Mouse (Mus musculus): ENCODE results near the gene Nelfa. TPM values are rescaled to one million over a fixed set of nuclear protein-coding genes. Genes with fewer than 3 reads are reported as not detected.

The Nelfa gene
- 37.8 and 42.8 TPM in 2 replicates for polyA plus RNA-seq (2015; fragmentation: Nextera tagmentation; extraction: Ambion mirVana)

DNA sequence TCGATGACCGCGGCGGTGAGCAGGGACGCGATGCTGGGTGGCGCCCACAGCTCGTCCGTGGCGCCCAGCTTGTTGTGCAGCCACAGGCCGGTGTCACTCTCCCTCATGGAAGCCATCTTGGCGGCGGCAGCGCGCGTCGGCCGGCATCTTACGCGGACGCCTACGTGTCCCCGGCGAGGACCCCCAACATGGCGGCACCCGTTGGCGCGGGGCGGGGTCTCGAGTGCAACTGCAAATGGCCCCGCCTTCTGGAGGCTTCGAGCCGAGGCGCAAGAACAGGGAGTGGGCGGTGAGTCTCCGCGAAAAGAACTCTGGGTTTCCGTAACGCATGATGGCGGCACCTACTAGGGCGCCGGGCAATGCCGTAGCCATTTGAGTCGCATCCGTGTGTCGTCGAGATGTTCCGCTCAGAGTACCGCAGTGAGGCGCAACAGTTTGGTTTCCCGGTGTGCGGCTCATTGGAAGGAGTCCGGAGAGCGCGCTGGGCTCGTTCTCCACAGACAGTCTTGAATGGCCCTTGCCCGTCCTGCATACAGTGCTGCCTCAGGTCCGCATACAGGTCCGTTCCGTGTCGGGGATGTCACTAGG lies at the start of gene Nelfa:
TSS of gene Nelfa (minus strand) at position 294 of the 588 bp plus-strand sequence.
- H3K9me3 ChIP-seq (ENCODE audit: control insufficient read depth, low read length), result 0 out of 2 replicates have a peak, but pooled peaks cover 3% of the 10 kb centered on the region
- H3K36me3 ChIP-seq (ENCODE audit: control insufficient read depth, insufficient read depth, low read length), result no peaks in the 10 kb centered on the region; the same call in none of the 2 replicates
- H3K4me1 ChIP-seq (ENCODE audit: control insufficient read depth, insufficient read depth, low read depth, low read length), result peaks cover 24% of the 10 kb centered on the region
- peak within 1 kb of the TSS; percentile 97 for H3K4me3 ChIP-seq (ENCODE audit: low read length)
- H3K4me2 ChIP-seq (ENCODE audit: low read length), result peak within 1 kb of the TSS; percentile 73
- H3K9ac ChIP-seq (ENCODE audit: low read depth, low read length), result peak within 1 kb of the TSS; percentile 92
- H3K27ac ChIP-seq (ENCODE audit: low read depth, low read length), result peak within 1 kb of the TSS; percentile 91
- WGBS, result under 1% methylated on average over 57 of the region's 61 CpGs
- no peaks in the 10 kb centered on the region for H3K27me3 ChIP-seq (replicated peaks; ENCODE audit: control insufficient read depth, insufficient read depth, low read length)
- peak; percentile 99 for ATAC-seq

DNA sequence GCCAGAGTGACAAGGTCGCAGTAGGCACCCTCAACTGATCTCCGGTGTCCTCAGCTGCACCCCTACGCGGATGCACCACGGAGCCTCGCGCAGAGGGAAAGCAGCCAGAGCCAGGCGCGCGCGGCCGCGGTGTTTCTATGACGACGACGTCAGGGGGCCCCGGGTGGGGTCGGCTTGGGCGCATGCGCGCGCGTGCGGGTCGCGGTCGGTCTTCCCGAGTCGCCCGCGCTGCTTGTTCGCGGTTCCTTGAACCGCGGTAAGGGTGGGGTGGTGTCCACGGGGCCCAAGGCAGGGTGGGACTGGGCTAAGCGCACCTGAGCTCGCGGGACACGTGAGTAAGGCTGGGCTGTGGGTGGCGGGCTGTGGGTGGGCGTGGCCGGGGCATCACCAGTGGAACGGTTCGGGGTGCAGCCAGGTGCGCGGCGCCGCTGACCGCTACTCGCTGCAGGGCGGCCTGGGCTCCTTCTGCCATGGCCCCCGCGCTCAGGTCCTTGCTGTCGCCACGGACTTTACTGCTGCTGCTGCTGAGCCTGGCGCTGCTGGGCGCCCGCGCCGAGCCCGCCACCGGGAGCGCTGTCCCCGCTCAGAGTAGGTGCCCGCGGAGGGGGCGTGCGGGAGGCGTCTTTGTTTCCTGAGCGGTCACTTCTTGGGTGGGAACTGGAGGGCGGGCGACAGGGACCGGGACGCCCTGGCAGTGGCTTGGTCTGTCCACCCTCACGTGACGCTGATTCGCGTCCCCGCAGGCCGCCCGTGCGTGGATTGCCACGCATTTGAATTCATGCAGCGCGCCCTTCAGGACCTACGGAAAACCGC lies 47.3 kb upstream of the Nelfa start, which contains the start of gene Gm1673:
TSS of gene Gm1673 (plus strand) at position 125 of the 813 bp plus-strand sequence.
- peak within 1 kb of the TSS; percentile 92 for H3K4me3 ChIP-seq (ENCODE audit: low read length)
- H3K4me1 ChIP-seq (ENCODE audit: control insufficient read depth, insufficient read depth, low read depth, low read length), result peaks cover 27% of the 10 kb centered on the region
- H3K9me3 ChIP-seq (ENCODE audit: control insufficient read depth, low read length), result no peaks in the 10 kb centered on the region
- WGBS, result under 1% methylated on average over 80 of the region's 88 CpGs
- peak within 1 kb of the TSS; percentile 97 for H3K9ac ChIP-seq (ENCODE audit: low read depth, low read length)
- no peaks in the 10 kb centered on the region for H3K27me3 ChIP-seq (replicated peaks; ENCODE audit: control insufficient read depth, insufficient read depth, low read length)
- peak; percentile 91 for ATAC-seq
- peak within 1 kb of the TSS; percentile 88 for H3K4me2 ChIP-seq (ENCODE audit: low read length)
- H3K36me3 ChIP-seq (ENCODE audit: control insufficient read depth, insufficient read depth, low read length), result peaks cover 2% of the 10 kb centered on the region; the same call in 1 of the 2 replicates
- H3K27ac ChIP-seq (ENCODE audit: low read depth, low read length), result peak within 1 kb of the TSS; percentile 93

DNA sequence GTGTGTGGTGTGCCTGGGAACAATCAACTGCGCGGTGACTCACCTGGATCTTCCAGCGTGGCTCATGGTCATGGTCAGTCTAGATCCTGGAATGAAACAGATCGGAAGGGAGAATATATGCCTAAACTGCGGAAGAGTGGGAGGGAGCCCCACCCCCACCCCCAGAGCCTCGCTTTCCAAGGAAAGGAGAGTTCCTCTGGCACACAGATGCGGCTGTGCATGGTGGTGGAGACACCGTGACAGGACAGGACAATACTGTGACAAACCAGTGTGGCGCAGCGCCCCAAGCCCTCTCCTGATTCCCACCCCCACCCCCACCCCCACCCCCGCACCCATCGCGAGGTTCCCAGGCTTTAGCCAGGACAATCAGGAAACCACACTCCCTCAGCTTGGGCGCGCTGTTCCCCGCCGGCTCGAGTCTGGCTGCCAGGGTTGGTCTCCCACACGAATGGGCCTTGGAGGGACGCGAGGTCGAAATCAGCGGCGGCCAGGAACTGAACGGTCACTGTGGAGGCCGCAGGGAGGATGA lies 46.6 kb upstream of the Nelfa start:
- Histone ChIP-seq H3K27ac (ENCODE audit: low read depth, low read length) (peak overlapping the region; percentile 93), H3K9me3 (ENCODE audit: control insufficient read depth, low read length) (no peaks in the 10 kb centered on the region), H3K4me3 (ENCODE audit: low read length) (peak overlapping the region; percentile 92), H3K9ac (ENCODE audit: low read depth, low read length) (peak overlapping the region; percentile 97), H3K27me3 (replicated peaks; ENCODE audit: control insufficient read depth, insufficient read depth, low read length) (no peaks in the 10 kb centered on the region), H3K4me2 (ENCODE audit: low read length) (peak overlapping the region; percentile 88), H3K4me1 (ENCODE audit: control insufficient read depth, insufficient read depth, low read depth, low read length) (peaks cover 27% of the 10 kb centered on the region), H3K36me3 (ENCODE audit: control insufficient read depth, insufficient read depth, low read length) (peaks cover 2% of the 10 kb centered on the region; the same call in 1 of the 2 replicates)
- peak; percentile 61 for ATAC-seq
- 2% methylated on average over 26 of the region's 26 CpGs for WGBS

DNA sequence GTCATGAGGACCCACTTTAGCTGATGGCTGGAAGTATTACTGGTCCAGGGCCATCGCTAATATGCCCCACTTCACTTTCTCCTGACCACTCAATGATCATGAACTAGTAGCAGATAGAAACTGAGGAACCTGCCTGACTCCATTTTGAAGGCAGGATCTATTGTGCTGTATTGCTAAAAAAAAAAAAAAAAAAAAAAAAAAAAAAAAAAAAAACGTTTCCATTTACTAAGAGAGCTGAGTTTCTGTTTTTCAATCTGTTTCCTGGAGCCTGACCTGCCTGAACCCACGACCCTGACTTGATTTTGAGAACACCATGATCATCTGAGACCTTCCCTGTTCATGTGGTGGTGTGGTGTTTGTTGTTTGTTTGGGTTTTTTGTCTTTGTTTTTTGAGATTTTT lies 40.1 kb upstream of the Nelfa start:
- Histone ChIP-seq H3K4me1 (ENCODE audit: control insufficient read depth, insufficient read depth, low read depth, low read length) (no peaks in the 10 kb centered on the region), H3K4me2 (ENCODE audit: low read length) (no peak overlapping the region), H3K27ac (ENCODE audit: low read depth, low read length) (no peak overlapping the region), H3K27me3 (replicated peaks; ENCODE audit: control insufficient read depth, insufficient read depth, low read length) (no peaks in the 10 kb centered on the region), H3K9ac (ENCODE audit: low read depth, low read length) (no peak overlapping the region), H3K9me3 (ENCODE audit: control insufficient read depth, low read length) (no peaks in the 10 kb centered on the region), H3K36me3 (ENCODE audit: control insufficient read depth, insufficient read depth, low read length) (no peaks in the 10 kb centered on the region; the same call in 1 of the 2 replicates), H3K4me3 (ENCODE audit: low read length) (no peak overlapping the region)
- 49% methylated on average over 3 of the region's 3 CpGs for WGBS
- no peak for ATAC-seq

DNA sequence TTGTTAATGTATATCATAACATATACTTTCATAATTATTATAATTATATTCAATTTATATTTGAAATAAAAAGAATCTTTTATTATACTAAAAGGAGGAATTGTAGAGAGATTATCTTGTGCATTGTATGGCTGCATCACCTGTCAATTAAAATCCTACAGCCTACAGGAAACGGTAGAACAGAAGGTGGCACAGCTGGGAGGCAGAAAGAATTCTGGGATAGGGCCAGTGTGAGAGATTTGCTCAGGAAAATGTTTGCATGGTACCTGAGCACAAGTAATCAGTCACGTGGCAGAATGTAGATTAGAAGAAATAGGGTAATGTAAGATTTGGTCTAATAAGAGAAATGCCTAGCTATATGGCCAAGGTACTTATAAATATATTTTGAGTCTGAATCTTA lies 38.5 kb upstream of the Nelfa start:
- Histone ChIP-seq H3K4me3 (ENCODE audit: low read length) (no peak overlapping the region), H3K9ac (ENCODE audit: low read depth, low read length) (no peak overlapping the region), H3K27ac (ENCODE audit: low read depth, low read length) (no peak overlapping the region), H3K9me3 (ENCODE audit: control insufficient read depth, low read length) (no peaks in the 10 kb centered on the region), H3K36me3 (ENCODE audit: control insufficient read depth, insufficient read depth, low read length) (no peaks in the 10 kb centered on the region; the same call in 1 of the 2 replicates), H3K27me3 (replicated peaks; ENCODE audit: control insufficient read depth, insufficient read depth, low read length) (no peaks in the 10 kb centered on the region), H3K4me1 (ENCODE audit: control insufficient read depth, insufficient read depth, low read depth, low read length) (no peaks in the 10 kb centered on the region), H3K4me2 (ENCODE audit: low read length) (no peak overlapping the region)
- ATAC-seq, result no peak
- WGBS, result 47% methylated on average over 2 of the region's 2 CpGs

DNA sequence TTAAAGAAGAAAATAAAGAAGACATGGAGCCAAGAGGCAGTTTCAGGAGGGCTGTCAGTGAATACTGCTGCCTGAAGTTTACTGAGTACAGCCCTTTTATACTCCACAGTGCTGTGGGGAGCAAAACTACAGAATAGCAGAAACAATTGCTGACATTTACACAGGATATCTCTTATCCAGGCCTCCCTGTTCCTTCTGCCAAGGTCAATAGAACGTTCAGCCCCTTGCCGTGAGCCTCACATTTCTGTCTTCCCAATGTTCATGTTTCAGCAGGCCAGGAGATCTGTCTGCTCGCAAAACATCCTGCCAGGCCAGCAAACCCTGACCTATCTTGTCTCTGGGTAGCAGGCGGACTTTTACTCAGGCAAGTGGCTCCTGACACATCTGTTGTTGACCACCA lies 23.2 kb upstream of the Nelfa start:
- H3K4me1 ChIP-seq (ENCODE audit: control insufficient read depth, insufficient read depth, low read depth, low read length), result no peaks in the 10 kb centered on the region
- no peaks in the 10 kb centered on the region for H3K9me3 ChIP-seq (ENCODE audit: control insufficient read depth, low read length)
- no peak overlapping the region for H3K4me3 ChIP-seq (ENCODE audit: low read length)
- ATAC-seq, result no peak
- H3K4me2 ChIP-seq (ENCODE audit: low read length), result no peak overlapping the region
- no peaks in the 10 kb centered on the region for H3K27me3 ChIP-seq (replicated peaks; ENCODE audit: control insufficient read depth, insufficient read depth, low read length)
- WGBS, result 75% methylated on average over 4 of the region's 4 CpGs
- no peak overlapping the region for H3K27ac ChIP-seq (ENCODE audit: low read depth, low read length)
- H3K9ac ChIP-seq (ENCODE audit: low read depth, low read length), result no peak overlapping the region
- no peaks in the 10 kb centered on the region for H3K36me3 ChIP-seq (ENCODE audit: control insufficient read depth, insufficient read depth, low read length)

DNA sequence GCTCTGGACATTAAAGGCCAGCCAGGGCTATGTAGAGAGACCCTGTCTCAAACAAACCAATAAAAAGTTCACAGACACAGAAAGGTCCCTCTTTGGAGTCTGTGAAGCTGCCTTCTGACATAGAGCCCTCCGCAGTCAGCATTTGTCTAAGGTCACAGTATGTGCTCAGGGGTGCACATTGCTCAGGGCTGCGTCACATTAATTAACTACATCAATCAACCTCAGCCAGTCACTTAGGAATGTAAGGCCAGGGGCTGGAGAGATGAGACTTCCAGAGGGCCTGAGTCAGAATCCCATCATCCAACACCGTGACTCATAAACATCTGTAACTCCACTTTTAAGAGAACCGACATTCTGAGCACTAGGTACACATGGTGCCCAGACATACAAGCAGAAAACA lies 19.7 kb upstream of the Nelfa start:
- ATAC-seq, result no peak
- WGBS, result 82% methylated on average over 4 of the region's 4 CpGs
- Histone ChIP-seq H3K4me1 (ENCODE audit: control insufficient read depth, insufficient read depth, low read depth, low read length) (no peaks in the 10 kb centered on the region), H3K36me3 (ENCODE audit: control insufficient read depth, insufficient read depth, low read length) (no peaks in the 10 kb centered on the region), H3K27ac (ENCODE audit: low read depth, low read length) (no peak overlapping the region), H3K4me2 (ENCODE audit: low read length) (no peak overlapping the region), H3K9me3 (ENCODE audit: control insufficient read depth, low read length) (0 out of 2 replicates have a peak, but pooled peaks cover 3% of the 10 kb centered on the region), H3K27me3 (replicated peaks; ENCODE audit: control insufficient read depth, insufficient read depth, low read length) (no peaks in the 10 kb centered on the region), H3K4me3 (ENCODE audit: low read length) (no peak overlapping the region), H3K9ac (ENCODE audit: low read depth, low read length) (no peak overlapping the region)

DNA sequence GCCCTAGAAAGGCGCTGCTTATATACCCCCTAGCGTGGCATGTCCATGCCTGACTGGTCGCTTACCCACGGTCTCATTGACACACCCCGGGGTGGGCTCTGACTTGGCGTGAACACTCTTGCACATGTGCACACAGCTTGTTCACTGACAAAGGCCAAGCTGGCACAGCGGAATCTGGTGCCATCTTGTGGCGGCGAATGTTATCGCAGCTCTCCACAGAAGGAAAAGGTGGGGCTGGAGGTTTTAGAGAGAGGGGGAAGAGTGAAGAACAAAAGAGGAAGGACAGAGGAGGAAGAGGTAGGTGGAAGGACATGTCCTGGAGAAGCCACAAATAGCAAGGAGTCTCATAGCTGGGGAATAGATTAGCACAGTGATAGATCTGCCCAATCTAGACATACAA lies 18.1 kb upstream of the Nelfa start:
- H3K27me3 ChIP-seq (replicated peaks; ENCODE audit: control insufficient read depth, insufficient read depth, low read length), result no peaks in the 10 kb centered on the region
- H3K36me3 ChIP-seq (ENCODE audit: control insufficient read depth, insufficient read depth, low read length), result no peaks in the 10 kb centered on the region
- H3K27ac ChIP-seq (ENCODE audit: low read depth, low read length), result peak overlapping the region; percentile 23; the same call in 1 of the 2 replicates
- 0 out of 2 replicates have a peak, but pooled peaks cover 3% of the 10 kb centered on the region for H3K9me3 ChIP-seq (ENCODE audit: control insufficient read depth, low read length)
- H3K4me1 ChIP-seq (ENCODE audit: control insufficient read depth, insufficient read depth, low read depth, low read length), result no peaks in the 10 kb centered on the region
- peak overlapping the region; percentile 38 for H3K4me2 ChIP-seq (ENCODE audit: low read length)
- WGBS, result 21% methylated on average over 10 of the region's 10 CpGs
- H3K4me3 ChIP-seq (ENCODE audit: low read length), result peak overlapping the region; percentile 30
- no peak overlapping the region for H3K9ac ChIP-seq (ENCODE audit: low read depth, low read length)
- peak; percentile 88 for ATAC-seq
